Mouse (Mus musculus): ENCODE data around the gene Ces2g.

DNA sequence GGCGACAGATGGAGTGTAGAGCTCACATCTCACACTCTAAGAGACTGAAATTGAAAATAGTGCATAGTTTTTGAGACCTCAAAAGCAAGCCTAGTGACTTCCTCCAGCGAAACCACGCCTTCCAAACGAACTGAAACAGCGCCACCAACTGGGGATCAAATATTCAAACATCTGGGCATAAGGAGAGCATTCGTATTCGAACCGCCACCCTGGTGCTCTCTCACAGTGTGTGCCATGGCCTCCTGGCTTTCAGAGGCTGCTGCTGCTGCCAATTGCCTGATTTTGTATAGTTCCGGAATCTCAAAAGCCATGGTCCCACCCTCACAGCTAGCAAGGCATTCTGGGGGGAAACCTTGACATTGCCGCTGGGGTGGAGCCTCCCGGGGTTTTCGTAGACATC, 49.6 kb downstream of the Ces2g start:
- TF ChIP-seq POLR2A (IDR thresholded peaks at IDR 0.05; ENCODE audit: insufficient read depth, low read depth, low read length) (no peak), CTCF (IDR thresholded peaks at IDR 0.05; ENCODE audit: insufficient read depth, low read depth, low read length) (no peak)
